Mouse (Mus musculus) R1 (cell line): ENCODE data around the gene Ms4a6b.
"Not testable (repeated sequence)": the region's sequence is repeated elsewhere in the genome, so short reads cannot be mapped to it uniquely, and the experiment has no call there.

ENCODE experiments used
- DNase-seq: peaks from one replicate; pipeline ENCODE4 v3.0.0-alpha.2; 2018; ENCODE audit warnings: low read depth, low spot score

The Ms4a6b gene

GRCm38 (mm10) chr19:11533888-11534445, 17.7 kb downstream of the Ms4a6b start:
- no peak for DNase-seq

GRCm38 (mm10) chr19:11536593-11536992, 20.3 kb downstream of the Ms4a6b start, which contains the start of gene Ms4a4d:
TSS of gene Ms4a4d (plus strand) at chr19:11536801.
- DNase-seq = peak; percentile 65

- DNase-seq = peak; percentile 30
Measured at GRCm38 (mm10) chr19:11537336-11537735, 21.0 kb downstream of the Ms4a6b start.

- DNase-seq = not testable (repeated sequence)
Measured at GRCm38 (mm10) chr19:11540166-11540821, 24.0 kb downstream of the Ms4a6b start.

GRCm38 (mm10) chr19:11544383-11544782, 28.1 kb downstream of the Ms4a6b start:
- not testable (repeated sequence) for DNase-seq

- no peak for DNase-seq
Measured at GRCm38 (mm10) chr19:11547911-11548310, 31.6 kb downstream of the Ms4a6b start.

- no peak for DNase-seq
Measured at GRCm38 (mm10) chr19:11554726-11555125, 38.4 kb downstream of the Ms4a6b start.

GRCm38 (mm10) chr19:11559560-11559959, 43.2 kb downstream of the Ms4a6b start:
- DNase-seq = not testable (repeated sequence)

- DNase-seq = no peak
Measured at GRCm38 (mm10) chr19:11574965-11575364, 58.7 kb downstream of the Ms4a6b start.
